Mouse (Mus musculus): ENCODE data around the gene 4930555G01Rik. TPM values are rescaled to one million over a fixed set of nuclear protein-coding genes. Genes with fewer than 3 reads are reported as not detected.
"Not testable (repeated sequence)": the region's sequence is repeated elsewhere in the genome, so short reads cannot be mapped to it uniquely, and the experiment has no call there.

Gene 4930555G01Rik
- not detected in 2 replicates for total RNA-seq (2017)

DNA sequence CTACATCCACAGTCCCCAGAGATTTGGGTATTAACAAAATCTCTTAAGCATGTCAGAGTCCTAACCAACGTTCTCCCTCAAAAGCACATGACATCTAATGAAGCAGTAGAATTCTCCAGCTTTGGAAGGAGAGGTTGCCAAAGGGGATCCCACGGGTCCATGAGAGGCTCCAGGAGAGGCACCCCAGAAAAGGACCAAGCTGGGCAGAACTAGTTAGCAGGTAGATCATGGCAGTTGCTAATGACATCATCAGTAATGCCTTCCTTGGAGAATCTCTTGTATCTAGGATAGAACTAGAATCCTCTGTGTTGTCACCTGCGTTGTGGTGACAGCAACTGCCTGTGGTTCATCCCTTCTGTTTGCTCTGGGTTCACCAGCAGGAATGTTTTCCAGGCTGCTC lies at the start of gene 4930555G01Rik:
TSS of gene 4930555G01Rik (plus strand) at position 301 of the 400 bp plus-strand sequence.
- not testable (repeated sequence) for ATAC-seq (ENCODE audit: extremely low read depth, insufficient number of reproducible peaks, low FRiP score, poor library complexity, severe bottlenecking)

DNA sequence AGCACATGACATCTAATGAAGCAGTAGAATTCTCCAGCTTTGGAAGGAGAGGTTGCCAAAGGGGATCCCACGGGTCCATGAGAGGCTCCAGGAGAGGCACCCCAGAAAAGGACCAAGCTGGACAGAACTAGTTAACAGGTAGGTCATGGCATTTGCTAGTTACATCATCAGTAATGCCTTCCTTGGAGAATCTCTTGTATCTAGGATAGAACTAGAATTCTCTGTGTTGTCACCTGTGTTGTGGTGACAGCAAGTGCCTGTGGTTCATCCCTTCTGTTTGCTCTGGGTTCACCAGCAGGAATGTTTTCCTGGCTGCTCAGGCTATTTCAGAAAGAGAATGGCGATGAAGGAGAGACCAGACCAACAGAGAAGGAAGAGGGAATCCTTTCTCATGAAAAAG lies 34.8 kb upstream of the 4930555G01Rik start, which contains the start of gene Gm3298:
TSS of gene Gm3298 (plus strand) at position 301 of the 400 bp plus-strand sequence.
- ATAC-seq (ENCODE audit: extremely low read depth, insufficient number of reproducible peaks, low FRiP score, poor library complexity, severe bottlenecking): not testable (repeated sequence)

DNA sequence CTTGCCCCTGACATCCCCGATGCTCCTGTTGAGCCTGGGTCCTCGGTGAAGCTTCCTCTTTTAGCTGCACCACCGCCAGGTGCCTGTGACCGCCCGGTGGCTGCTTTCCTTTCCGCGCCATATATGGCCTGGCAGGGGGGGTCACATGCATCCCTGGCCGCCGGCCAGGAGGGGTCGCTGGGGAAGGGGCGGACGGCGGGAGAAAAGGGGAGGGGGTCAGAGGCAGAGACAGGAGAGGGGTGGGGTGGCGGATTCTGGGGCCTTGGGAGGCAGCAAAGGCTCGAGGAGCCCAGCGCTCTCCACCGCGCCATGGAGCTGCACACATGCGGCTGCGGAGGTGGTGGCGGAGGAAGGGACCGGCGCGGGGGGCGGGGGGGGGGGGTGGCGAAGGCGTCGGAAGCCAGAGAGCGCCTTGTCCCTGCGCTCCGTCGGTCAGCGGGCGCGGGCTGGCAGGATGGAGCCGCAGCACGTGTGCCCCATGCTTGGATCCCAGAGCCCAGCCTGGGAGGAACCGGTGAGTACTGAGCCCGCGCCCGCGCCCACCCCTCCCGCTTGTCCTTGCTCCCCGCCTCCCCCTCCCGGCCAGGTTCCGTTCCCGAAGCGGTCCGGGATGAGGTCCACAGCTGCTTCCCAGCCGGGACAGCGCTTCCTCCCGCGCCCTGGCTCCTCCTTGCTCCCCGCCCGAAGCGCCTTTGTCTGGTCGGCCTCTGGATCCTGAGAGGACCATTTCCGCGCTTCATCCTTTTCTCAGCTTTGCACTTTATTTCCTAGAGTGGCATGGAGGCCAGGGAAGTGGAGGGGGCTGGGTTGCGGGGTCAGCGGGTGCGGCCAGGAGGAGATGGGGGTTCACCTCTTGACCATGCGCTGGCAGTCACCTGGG lies 20.4 kb downstream of the 4930555G01Rik start, which contains the start of gene Gm8281:
TSS of gene Gm8281 (plus strand) at position 430 of the 880 bp plus-strand sequence.
- ATAC-seq (ENCODE audit: extremely low read depth, insufficient number of reproducible peaks, low FRiP score, poor library complexity, severe bottlenecking): not testable (repeated sequence)

Other genes starting within 250 kb of the 4930555G01Rik start
- not detected in 2 replicates for gene Gm3269, start 212.5 kb upstream of the 4930555G01Rik start, total RNA-seq (2017)
- not detected in 2 replicates for gene Gm3264, start 195.1 kb upstream of the 4930555G01Rik start, total RNA-seq (2017)
- not detected in 2 replicates for gene Gm3278, start 158.2 kb upstream of the 4930555G01Rik start, total RNA-seq (2017)
- not detected in 2 replicates for gene Gm8297, start 66.7 kb upstream of the 4930555G01Rik start, total RNA-seq (2017)
- gene Gm3298, start 34.7 kb upstream of the 4930555G01Rik start, total RNA-seq (2017): not detected in 2 replicates
- 1.0 TPM in 1 of 2 replicates, not detected in the other for gene Gm8281, start 20.4 kb downstream of the 4930555G01Rik start, total RNA-seq (2017)
- 0.58 TPM in 1 of 2 replicates, not detected in the other for gene Gm8279, start 80.9 kb downstream of the 4930555G01Rik start, total RNA-seq (2017)
- gene Gm3317, start 113.9 kb downstream of the 4930555G01Rik start, total RNA-seq (2017): not detected in 2 replicates
- gene Gm8271, start 135.2 kb downstream of the 4930555G01Rik start, total RNA-seq (2017): not detected in 2 replicates
- gene Gm3526, start 210.0 kb downstream of the 4930555G01Rik start, total RNA-seq (2017): not detected in 2 replicates

Measured in neutrophil, adult 5-6 weeks (primary cell).